Mouse (Mus musculus) cortical plate, adult 2 months (tissue): ENCODE data around the gene Atp6v0a1.

Experiments used
- CTCF ChIP-seq: fragments of 200-500 bp; IDR thresholded peaks from 2 replicates; pipeline ENCODE4 v1.5.1; 2011; ENCODE audit warnings: mild to moderate bottlenecking, control low read depth, low read length; ENCODE audit not compliant: insufficient read depth; ENCODE audit errors: extremely low read depth
- POLR2A ChIP-seq: fragments of 200-500 bp; IDR thresholded peaks from 2 replicates; pipeline ENCODE4 v1.6.1; 2011; ENCODE audit warnings: mild to moderate bottlenecking, low read length, control low read depth; ENCODE audit not compliant: insufficient read depth; ENCODE audit errors: extremely low read depth

GRCm38 (mm10) chr11:100988674-100989073, 20.6 kb upstream of the Atp6v0a1 start:
- TF ChIP-seq CTCF (no peak), POLR2A (no peak)
